Mouse (Mus musculus) thymus, postnatal 25 days (tissue): ENCODE measurements around the gene Gm13287.
A peak's percentile ranks its signal among the peaks of the same experiment; 100 is the strongest.
"Not testable (repeated sequence)": the region's sequence is repeated elsewhere in the genome, so short reads cannot be mapped to it uniquely, and the experiment has no call there.

ENCODE experiments used
- DNase-seq: peaks from one replicate; pipeline ENCODE4 v3.0.0; 2022

Gm13287 gene

DNA sequence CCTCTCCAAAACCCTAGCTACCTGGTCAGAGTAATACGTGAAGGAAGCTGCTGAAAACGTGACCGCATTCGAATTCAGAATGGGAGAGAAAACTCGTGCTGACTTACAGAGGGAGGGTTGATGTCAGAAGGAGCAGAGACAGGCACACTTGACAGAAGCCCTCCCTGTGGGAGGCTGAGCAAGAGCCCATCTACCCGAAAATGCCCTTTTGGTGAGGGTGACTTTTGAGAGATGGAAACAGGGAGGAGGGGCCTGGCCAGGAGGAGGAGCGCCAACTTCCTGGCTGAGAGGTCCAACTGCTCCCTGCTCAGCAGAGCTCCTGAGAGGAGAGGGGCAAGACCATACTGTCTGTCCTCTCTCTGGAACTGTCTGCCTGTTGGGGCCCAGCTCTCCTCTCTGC is 3.7 kb upstream of the Gm13287 start, which contains the start of gene Gm13285:
Gene Gm13285 (plus strand): TSS at position 301 of the 400 bp plus-strand sequence.
- not testable (repeated sequence) for DNase-seq

- not testable (repeated sequence) for DNase-seq
These were observed 2.2 kb downstream of the Gm13287 start, which contains the start of gene Gm13288 for GRCm38 (mm10) chr4:88805231-88805630. Gene Gm13288 (plus strand): TSS chr4:88805531.

DNA sequence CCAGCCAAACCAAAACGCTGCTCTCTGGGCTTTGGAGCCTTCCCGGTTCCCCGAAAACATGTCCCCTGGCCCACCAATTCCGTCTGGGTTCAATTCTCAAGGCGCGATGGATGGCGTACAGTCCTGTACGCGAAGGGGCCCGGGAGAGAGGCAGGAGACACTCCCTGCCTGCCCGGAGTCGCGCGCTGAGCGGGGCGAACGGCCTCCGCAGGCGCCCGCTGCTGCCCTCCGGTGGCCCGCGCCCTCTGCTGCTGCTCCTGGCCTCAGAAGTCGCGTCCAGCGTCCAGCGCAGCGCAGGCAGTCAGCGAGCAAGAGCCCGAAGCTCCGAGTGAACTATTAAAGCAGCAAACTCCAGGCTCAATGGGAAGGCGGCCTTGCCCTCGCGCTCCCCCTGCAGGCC is 2.7 kb downstream of the Gm13287 start:
- DNase-seq = not testable (repeated sequence)

- DNase-seq = no peak
These were observed 12.9 kb downstream of the Gm13287 start, which contains the start of gene Ifna7 for GRCm38 (mm10) chr4:88815928-88816327. Gene Ifna7 (plus strand): TSS chr4:88816228.

- DNase-seq = no peak
These were observed 16.6 kb downstream of the Gm13287 start, which contains the start of gene Ifna11 for GRCm38 (mm10) chr4:88819659-88820058. Gene Ifna11 (plus strand): TSS chr4:88819959.

DNA sequence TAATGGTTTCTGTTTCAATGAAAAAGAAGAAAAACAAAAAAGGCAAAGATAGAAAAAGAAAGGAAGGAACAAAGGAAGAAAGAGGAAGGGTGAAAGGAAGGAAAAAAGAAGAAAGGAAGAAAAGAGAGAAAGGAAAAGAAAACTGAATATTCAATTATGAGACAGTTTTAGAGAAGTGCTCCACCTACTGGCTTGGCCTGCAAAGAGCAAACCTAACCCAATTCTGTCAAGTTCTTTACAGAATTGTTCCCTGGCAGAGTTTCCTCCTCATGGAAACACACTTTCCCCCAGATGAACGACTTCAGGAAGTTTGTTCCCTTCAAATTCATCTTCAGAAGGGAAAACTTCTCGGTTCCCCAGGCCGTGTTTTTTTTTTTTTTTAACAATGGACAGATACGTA is 19.9 kb downstream of the Gm13287 start:
- DNase-seq = peak; percentile 25

DNA sequence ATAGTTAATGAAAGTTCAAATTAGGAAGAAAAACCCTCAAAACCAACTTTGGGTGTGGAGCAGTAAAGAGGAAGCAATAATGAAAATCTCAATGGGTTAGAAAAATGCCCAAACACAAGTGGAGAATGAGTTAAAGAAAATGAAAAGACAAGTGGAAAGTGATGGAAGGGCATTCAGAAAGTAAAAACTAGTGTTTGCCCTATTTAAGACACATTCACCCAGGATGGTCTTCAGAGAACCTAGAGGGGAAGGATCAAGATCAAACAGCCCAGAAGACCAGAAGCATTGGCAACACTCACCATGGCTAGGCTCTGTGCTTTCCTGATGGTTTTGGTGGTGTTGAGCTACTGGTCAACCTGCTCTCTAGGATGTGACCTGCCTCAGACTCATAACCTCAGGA is 24.1 kb downstream of the Gm13287 start, which contains the start of gene Ifna6:
Gene Ifna6 (plus strand): TSS at position 301 of the 400 bp plus-strand sequence.
- not testable (repeated sequence) for DNase-seq

GRCm38 (mm10) chr4:88830523-88830922 is 27.5 kb downstream of the Gm13287 start:
- peak; percentile 54 for DNase-seq

GRCm38 (mm10) chr4:88835225-88835624 is 32.2 kb downstream of the Gm13287 start, which contains the start of gene Ifna5:
Gene Ifna5 (plus strand): TSS chr4:88835525.
- DNase-seq = not testable (repeated sequence)

DNA sequence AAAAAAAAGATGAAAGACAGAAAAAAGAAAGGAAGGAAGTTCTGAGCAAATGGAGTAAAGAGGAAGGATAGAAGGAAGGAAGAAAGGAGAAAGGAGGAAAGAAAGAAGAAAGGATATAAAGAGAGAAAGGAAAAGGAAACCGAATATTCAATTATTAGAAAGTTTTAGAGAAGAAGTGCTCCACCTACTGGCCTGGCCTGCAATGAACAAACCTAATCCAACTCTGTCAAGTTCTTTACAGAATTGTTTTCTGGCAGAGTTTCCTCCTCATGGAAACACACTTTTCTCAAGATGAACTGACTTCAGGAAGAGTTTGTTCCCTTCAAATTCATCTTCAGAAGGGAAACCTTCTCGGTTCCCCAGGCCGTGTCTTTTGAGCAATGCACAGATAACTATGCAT is 35.8 kb downstream of the Gm13287 start:
- peak; percentile 9 for DNase-seq

DNA sequence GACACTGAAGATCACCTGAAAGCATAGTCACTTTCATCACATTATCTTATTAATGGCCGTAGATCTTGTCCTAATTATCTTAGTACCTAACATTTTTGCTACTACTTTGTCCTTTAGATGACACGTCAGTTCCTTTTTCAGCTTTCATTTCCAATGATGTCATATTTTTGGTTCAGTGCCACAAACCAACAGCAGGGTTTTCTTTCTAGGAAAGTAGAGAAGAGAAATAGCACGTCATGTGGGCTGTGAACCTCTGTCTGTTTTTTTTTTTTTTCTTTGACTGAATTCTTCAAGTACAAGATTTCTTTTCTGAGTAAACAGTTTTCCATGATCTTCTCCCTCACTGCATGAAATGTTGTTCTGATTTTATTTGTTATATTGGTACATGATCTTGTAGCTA is 37.0 kb downstream of the Gm13287 start:
- no peak for DNase-seq

DNA sequence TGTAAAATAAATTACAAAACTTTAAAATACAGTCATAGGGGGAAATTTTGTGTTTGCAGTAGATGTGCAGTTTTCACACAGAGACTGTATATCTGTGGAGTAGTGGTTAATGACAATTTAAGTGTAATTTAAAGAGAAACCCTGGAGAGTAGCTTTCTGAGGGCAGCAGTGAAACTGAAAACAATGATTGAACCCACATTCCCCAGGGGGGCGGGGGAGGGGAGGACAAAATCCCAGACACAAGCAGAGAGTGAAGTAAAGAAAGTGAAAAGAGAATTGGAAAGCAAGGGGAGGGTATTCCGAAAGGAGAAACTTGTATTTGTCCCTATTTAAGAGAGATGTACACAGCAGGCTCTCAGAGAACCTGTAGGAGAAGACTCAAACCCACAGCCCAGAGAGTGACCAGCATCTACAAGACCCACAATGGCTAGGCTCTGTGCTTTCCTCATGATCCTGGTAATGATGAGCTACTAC is 38.4 kb downstream of the Gm13287 start, which contains the start of gene Ifna4:
Gene Ifna4 (plus strand): TSS at position 424 of the 474 bp plus-strand sequence.
- no peak for DNase-seq

- DNase-seq = no peak
These were observed 42.3 kb downstream of the Gm13287 start for GRCm38 (mm10) chr4:88845334-88845733.

GRCm38 (mm10) chr4:88849698-88850097 is 46.6 kb downstream of the Gm13287 start, which contains the start of gene Ifna1:
Gene Ifna1 (plus strand): TSS chr4:88850087.
- DNase-seq = no peak

DNA sequence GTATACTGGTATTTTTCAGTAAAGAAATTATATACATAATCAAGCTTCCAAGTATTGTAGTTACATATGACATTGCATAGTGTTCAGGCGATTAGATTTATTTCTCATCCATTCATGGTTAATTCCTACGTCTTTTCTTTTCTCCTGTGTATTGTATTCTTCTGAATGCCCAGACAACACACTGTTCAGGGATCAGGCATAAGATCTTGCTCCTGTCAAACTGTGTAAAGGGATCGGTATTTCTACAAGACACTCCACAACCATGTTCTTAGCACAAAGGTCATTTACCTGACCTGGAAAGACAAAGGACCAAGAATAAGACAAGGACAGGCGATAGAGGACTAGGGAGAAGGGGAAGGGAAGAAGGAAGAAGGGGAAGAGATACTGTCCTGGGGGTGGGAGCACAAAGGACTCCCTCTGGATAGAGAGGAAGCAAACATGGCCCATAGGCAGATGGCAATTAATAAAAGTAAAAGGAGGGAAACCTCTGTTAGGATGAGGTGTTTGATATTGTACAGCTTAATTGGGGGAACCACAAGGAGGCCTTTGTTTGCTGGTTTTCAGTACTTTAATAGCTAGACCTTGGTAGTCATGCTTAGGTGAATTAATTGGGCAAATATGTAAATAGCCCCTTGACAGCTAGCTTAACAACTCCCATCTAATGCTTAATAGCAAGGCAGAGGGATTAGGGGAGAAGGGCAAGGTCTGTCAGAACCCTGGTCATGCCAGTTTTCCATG is 48.1 kb downstream of the Gm13287 start:
- no peak for DNase-seq
